Mouse (Mus musculus) neutrophil, adult 83 days (primary cell): ENCODE data around the gene Krtap13-1. TPM values are rescaled to one million over a fixed set of nuclear protein-coding genes. Genes with fewer than 3 reads are reported as not detected.

Experiments used
- total RNA-seq, 2 experiments: library from RNA; stranded (reverse); gene quantifications; one replicate each; pipeline ENCODE4 v1.2.4; 2023

Gene Krtap13-1
- not detected for total RNA-seq

GRCm38 (mm10) chr16:88728812-88729275 is at the start of gene Krtap13-1:
TSS of gene Krtap13-1 (plus strand) at chr16:88728862.

GRCm38 (mm10) chr16:88707496-88708012 is 21.1 kb upstream of the Krtap13-1 start, which contains the start of gene 2310061N02Rik:
TSS of gene 2310061N02Rik (minus strand) at chr16:88707962.

GRCm38 (mm10) chr16:88751535-88751934 is 22.9 kb downstream of the Krtap13-1 start, which contains the start of gene Krtap13:
TSS of gene Krtap13 (minus strand) at chr16:88751635.

GRCm38 (mm10) chr16:88758547-88758946 is 29.9 kb downstream of the Krtap13-1 start, which contains the start of gene 2310034C09Rik:
TSS of gene 2310034C09Rik (plus strand) at chr16:88758847.

GRCm38 (mm10) chr16:88774106-88774505 is 45.4 kb downstream of the Krtap13-1 start, which contains the start of gene 2310057N15Rik:
TSS of gene 2310057N15Rik (minus strand) at chr16:88774206.

GRCm38 (mm10) chr16:88777596-88777995 is 48.9 kb downstream of the Krtap13-1 start, which contains the start of gene Gm5965:
TSS of gene Gm5965 (plus strand) at chr16:88777896.

Other genes starting within 250 kb of the Krtap13-1 start
- gene Cldn17, start 221.9 kb upstream of the Krtap13-1 start, total RNA-seq, result not detected
- gene Cldn8, start 165.7 kb upstream of the Krtap13-1 start, total RNA-seq, result not detected
- gene Krtap24-1, start 116.6 kb upstream of the Krtap13-1 start, total RNA-seq, result not detected
- gene 2310079G19Rik, start 101.2 kb upstream of the Krtap13-1 start, total RNA-seq, result not detected
- gene Krtap26-1, start 81.1 kb upstream of the Krtap13-1 start, total RNA-seq, result not detected
- gene Krtap27-1, start 57.2 kb upstream of the Krtap13-1 start, total RNA-seq, result not detected
- not detected for gene 2310061N02Rik, start 20.9 kb upstream of the Krtap13-1 start, total RNA-seq
- not detected for gene Krtap13, start 22.8 kb downstream of the Krtap13-1 start, total RNA-seq
- not detected for gene 2310034C09Rik, start 30.0 kb downstream of the Krtap13-1 start, total RNA-seq
- not detected for gene 2310057N15Rik, start 45.3 kb downstream of the Krtap13-1 start, total RNA-seq
- gene Gm5965, start 49.0 kb downstream of the Krtap13-1 start, total RNA-seq, result not detected
- not detected for gene Gm20741, start 83.4 kb downstream of the Krtap13-1 start, total RNA-seq
- not detected for gene Krtap15, start 91.4 kb downstream of the Krtap13-1 start, total RNA-seq
- not detected for gene Krtap14, start 97.3 kb downstream of the Krtap13-1 start, total RNA-seq
- not detected for gene Krtap19-1, start 140.5 kb downstream of the Krtap13-1 start, total RNA-seq
- gene Krtap19-2, start 145.4 kb downstream of the Krtap13-1 start, total RNA-seq, result not detected
- gene Krtap19-3, start 149.2 kb downstream of the Krtap13-1 start, total RNA-seq, result not detected
- not detected for gene Krtap19-4, start 156.2 kb downstream of the Krtap13-1 start, total RNA-seq
- gene Krtap19-5, start 167.6 kb downstream of the Krtap13-1 start, total RNA-seq, result not detected
- gene Krtap19-9b, start 203.4 kb downstream of the Krtap13-1 start, total RNA-seq, result not detected
- not detected for gene Krtap16-3, start 234.0 kb downstream of the Krtap13-1 start, total RNA-seq